Mouse (Mus musculus) thymus, adult 2 months (tissue): Measurements from ENCODE around the gene 1700066M21Rik. TPM values are rescaled to one million over a fixed set of nuclear protein-coding genes. Genes with fewer than 3 reads are reported as not detected.

ENCODE experiments used
- DNase-seq: peaks from one replicate; pipeline ENCODE4 v3.0.0; 2021
- H3K27ac ChIP-seq: fragments of 200-500 bp; 2 replicates; pipeline ENCODE4 v1.5.1; 2012; ENCODE audit warnings: low read length, control low read depth; ENCODE audit not compliant: control insufficient read depth, insufficient read depth
- H3K27me3 ChIP-seq: fragments of 200-500 bp; 2 replicates; pipeline ENCODE4 v1.6.1; 2012; ENCODE audit warnings: mild to moderate bottlenecking, low read length, moderate library complexity, mixed read lengths; ENCODE audit not compliant: control insufficient read depth, insufficient read depth
- H3K36me3 ChIP-seq: fragments of 200-500 bp; 2 replicates; pipeline ENCODE4 v1.6.1; 2012; ENCODE audit warnings: mild to moderate bottlenecking, low read length, moderate library complexity; ENCODE audit not compliant: control insufficient read depth, insufficient read depth
- H3K4me1 ChIP-seq: fragments of 200-500 bp; replicated peaks from 2 replicates; pipeline ENCODE4 v1.6.1; 2012; ENCODE audit warnings: low read length; ENCODE audit not compliant: control insufficient read depth, insufficient read depth
- H3K4me3 ChIP-seq: fragments of 200-500 bp; 2 replicates; pipeline ENCODE4 v1.5.1; 2012; ENCODE audit warnings: mild to moderate bottlenecking, low read length, control low read depth, moderate library complexity; ENCODE audit not compliant: control insufficient read depth, insufficient read depth
- CTCF ChIP-seq: fragments of 200-500 bp; IDR thresholded peaks from 2 replicates; pipeline ENCODE4 v1.5.1; 2012; ENCODE audit warnings: mild to moderate bottlenecking, control low read depth, low read length, moderate library complexity, borderline replicate concordance; ENCODE audit not compliant: control insufficient read depth, poor library complexity, insufficient read depth; ENCODE audit errors: extremely low read depth
- POLR2A ChIP-seq: fragments of 200-500 bp; IDR thresholded peaks from 2 replicates; pipeline ENCODE4 v1.6.1; 2012; ENCODE audit warnings: mild to moderate bottlenecking, low read length, control low read depth, moderate library complexity; ENCODE audit not compliant: control insufficient read depth, poor library complexity, insufficient read depth; ENCODE audit errors: extremely low read depth
- WGBS: fragments of 180-500 bp; shearing (Covaris S2); methylation state at CpG from one replicate; pipeline ENCODE4 v1.1.7; 2018; 5-methylcytosine and 5-hydroxymethylcytosine counted together
- polyA plus RNA-seq: library from polyadenylated mRNA; depleted of rRNA; stranded (reverse); fragments of >200 nt; gene quantifications from 2 replicates; pipeline ENCODE4 v1.2.3, GENCODE M21; 2012

The 1700066M21Rik gene
- polyA plus RNA-seq, 1 experiment: 22.9 TPM

GRCm38 (mm10) chr1:57370451-57370850, 7.0 kb upstream of the 1700066M21Rik start:
- H3K4me3 ChIP-seq: no peak overlapping the region
- no peaks in the 10 kb centered on the region for H3K4me1 ChIP-seq
- no peaks in the 10 kb centered on the region for H3K36me3 ChIP-seq
- no peak for DNase-seq
- H3K27ac ChIP-seq: no peak overlapping the region
- WGBS: 77% methylated on average over 4 of the region's 4 CpGs
- no peak for TF ChIP-seq POLR2A
- no peak for TF ChIP-seq CTCF
- H3K27me3 ChIP-seq: no peaks in the 10 kb centered on the region

GRCm38 (mm10) chr1:57375276-57375675, 2.1 kb upstream of the 1700066M21Rik start:
- TF ChIP-seq CTCF (no peak), POLR2A (no peak)
- no peaks in the 10 kb centered on the region for H3K36me3 ChIP-seq
- WGBS: 92% methylated on average over 2 of the region's 2 CpGs
- H3K27ac ChIP-seq: no peak overlapping the region
- H3K4me3 ChIP-seq: no peak overlapping the region
- DNase-seq: no peak
- no peaks in the 10 kb centered on the region; the same call in 1 of the 2 replicates for H3K4me1 ChIP-seq
- no peaks in the 10 kb centered on the region for H3K27me3 ChIP-seq

DNA sequence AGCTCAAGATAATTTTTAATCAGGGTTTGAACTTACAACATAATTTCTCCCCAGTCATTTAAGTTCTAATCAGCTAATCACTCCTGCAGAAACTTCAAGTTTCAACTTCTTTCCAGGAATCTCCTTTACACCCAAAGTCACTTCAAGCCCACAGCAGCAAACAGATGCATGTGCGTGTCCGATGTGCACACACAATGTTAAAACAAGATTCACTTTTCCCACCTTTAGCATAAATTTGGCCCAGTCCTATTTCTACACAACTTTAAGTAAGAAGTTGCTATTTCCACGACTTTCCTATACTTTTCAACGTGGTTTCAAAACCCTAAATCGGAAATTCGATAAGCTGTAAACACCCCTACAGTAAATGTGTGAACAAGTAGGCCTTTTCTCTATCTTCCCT, 614 bp upstream of the 1700066M21Rik start:
- Histone ChIP-seq H3K4me1 (no peaks in the 10 kb centered on the region; the same call in 1 of the 2 replicates), H3K36me3 (no peaks in the 10 kb centered on the region), H3K27me3 (no peaks in the 10 kb centered on the region), H3K27ac (no peak overlapping the region), H3K4me3 (no peak overlapping the region)
- WGBS: 73% methylated on average over 6 of the region's 6 CpGs
- TF ChIP-seq CTCF: no peak
- no peak for TF ChIP-seq POLR2A
- DNase-seq: no peak

DNA sequence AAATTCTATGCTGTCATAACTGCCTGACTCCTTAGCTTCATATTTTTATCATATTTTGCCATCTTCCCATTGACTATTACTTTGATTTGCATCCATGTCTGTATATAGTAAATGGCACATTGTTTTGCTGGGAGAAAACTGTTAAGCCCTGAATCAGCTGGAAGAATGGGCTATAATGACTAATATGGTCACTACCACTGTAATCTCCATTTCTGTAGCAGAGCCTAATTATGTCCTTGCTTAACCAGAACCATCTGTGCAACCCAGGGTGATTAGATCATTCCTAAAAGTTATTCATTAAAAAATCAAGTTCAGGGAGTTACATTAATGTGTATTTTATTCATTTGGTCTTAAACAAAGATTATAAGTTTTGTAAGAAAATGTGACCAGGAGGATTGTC, 9.1 kb downstream of the 1700066M21Rik start:
- H3K27ac ChIP-seq: no peak overlapping the region
- H3K4me3 ChIP-seq: no peak overlapping the region
- H3K27me3 ChIP-seq: no peaks in the 10 kb centered on the region
- peaks cover 12% of the 10 kb centered on the region; the same call in 1 of the 2 replicates for H3K36me3 ChIP-seq
- DNase-seq: no peak
- TF ChIP-seq CTCF: no peak
- TF ChIP-seq POLR2A: no peak
- no peaks in the 10 kb centered on the region for H3K4me1 ChIP-seq

- TF ChIP-seq CTCF (no peak), POLR2A (no peak)
- whole genome bisulfite sequencing: 58% methylated on average over 2 of the region's 2 CpGs
- Histone ChIP-seq H3K27me3 (no peaks in the 10 kb centered on the region), H3K4me1 (no peaks in the 10 kb centered on the region), H3K4me3 (no peak overlapping the region), H3K36me3 (peaks cover 14% of the 10 kb centered on the region; the same call in 1 of the 2 replicates), H3K27ac (no peak overlapping the region)
- no peak for DNase-seq
These were observed 10.5 kb downstream of the 1700066M21Rik start for GRCm38 (mm10) chr1:57387876-57388275.

- Histone ChIP-seq H3K27ac (no peak overlapping the region), H3K36me3 (peaks cover 21% of the 10 kb centered on the region; the same call in 1 of the 2 replicates), H3K4me3 (no peak overlapping the region), H3K27me3 (no peaks in the 10 kb centered on the region), H3K4me1 (no peaks in the 10 kb centered on the region)
- 97% methylated on average over 8 of the region's 8 CpGs for WGBS
- TF ChIP-seq POLR2A (no peak), CTCF (no peak)
- no peak for DNase-seq
These were observed 11.2 kb downstream of the 1700066M21Rik start for GRCm38 (mm10) chr1:57388402-57389155.
